Comparison of ENCODE assay signal across 10 mouse cellular contexts in the genomic region with DNA sequence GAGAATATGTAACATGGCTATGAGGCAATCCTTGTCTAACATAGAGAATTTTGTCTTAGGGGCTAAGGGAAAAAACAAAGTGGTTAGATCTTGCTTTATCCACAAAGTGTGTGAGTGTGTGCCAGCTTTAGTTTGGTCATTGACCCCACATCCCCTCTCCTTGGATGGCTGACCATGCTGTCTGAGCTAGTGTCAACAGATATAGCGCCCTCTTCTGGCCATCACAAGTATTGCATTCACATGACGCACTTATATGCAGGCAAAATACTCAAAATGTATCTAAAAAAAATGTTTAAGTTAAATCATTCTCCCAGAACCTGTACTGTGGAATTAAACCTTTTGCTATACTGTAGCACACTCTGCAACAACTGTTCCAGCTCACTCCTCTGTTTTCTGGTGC. TPM values are rescaled to one million over a fixed set of nuclear protein-coding genes. Genes with fewer than 3 reads are reported as not detected.
DNase-seq lines count a peak whose midpoint lies in the region; ATAC-seq and TF ChIP-seq lines count a peak whose summit lies in the region.
"Had no signal": no experiment of that assay in that cellular context is flagged by ENCODE, and none has a peak within 500 bp of the region (broad histone marks: within the 10 kb centered on the region; RNA-seq: fewer than 3 reads in every experiment).

No protein-coding gene starts in this region.

- no peak for ATAC-seq in kidney, embryonic 16.5 days (ENCODE audit: low FRiP score, low TSS enrichment)
- ATAC-seq in erythroblast, adult 5-6 weeks (replicated peaks; ENCODE audit: low FRiP score, poor library complexity, severe bottlenecking), result peak; percentile 62; the same call in 1 of the 2 replicates
- ATAC-seq in megakaryocyte, adult 5-6 weeks (ENCODE audit: poor library complexity, severe bottlenecking), result peak; percentile 40; the same call in 1 of the 2 replicates

- H3K9me3 ChIP-seq in kidney, embryonic 16.5 days (ENCODE audit: low read length), result no peaks in the 10 kb centered on the region
- H3K9me3 ChIP-seq in CH12.LX (replicated peaks; ENCODE audit: low read length), result peaks cover 5% of the 10 kb centered on the region
- H3K9me3 ChIP-seq: embryonic facial prominence, embryonic 15.5 days; liver, embryonic 15.5 days had no signal

- no peaks in the 10 kb centered on the region for H3K79me2 ChIP-seq in CH12.LX (replicated peaks; ENCODE audit: control insufficient read depth, extremely low read depth, insufficient read depth, poor library complexity, severe bottlenecking)

- dilution Hi-C loops in CH12.LX (cut with MboI; ENCODE audit: extremely low pct_ligation_motif_present, extremely low pct_unique_long_range_greater_than_20kb, low sequenced_read_pairs), result no loop called here

- no peak overlapping the region for H3K27ac ChIP-seq in kidney, embryonic 16.5 days (ENCODE audit: low read length)
- no peak overlapping the region for H3K27ac ChIP-seq in CH12.LX (ENCODE audit: insufficient read depth, low read depth)
- no peak overlapping the region for H3K27ac ChIP-seq in bone marrow, adult 2 months (ENCODE audit: control insufficient read depth, insufficient read depth, low read depth, low read length, poor library complexity)
- H3K27ac ChIP-seq: embryonic facial prominence, embryonic 15.5 days; liver, embryonic 15.5 days had no signal

- TF ChIP-seq EP300 in CH12.LX (IDR thresholded peaks at IDR 0.05; ENCODE audit: low read length), result no peak

- TF ChIP-seq RAD21 in CH12.LX (IDR thresholded peaks at IDR 0.05; ENCODE audit: low read depth, low read length), result no peak

- H3K4me1 ChIP-seq in kidney, embryonic 16.5 days (ENCODE audit: insufficient read depth, low read length), result peaks cover 18% of the 10 kb centered on the region
- H3K4me1 ChIP-seq in CH12.LX (ENCODE audit: control insufficient read depth in 1 of 2, insufficient read depth in 2 of 2), result no peaks in the 10 kb centered on the region
- H3K4me1 ChIP-seq in bone marrow, adult 2 months (ENCODE audit: control insufficient read depth, insufficient read depth, low read length), result no peaks in the 10 kb centered on the region; the same call in 1 of the 2 replicates
- H3K4me1 ChIP-seq: liver, embryonic 15.5 days had no signal

- H3K27me3 ChIP-seq in kidney, embryonic 16.5 days (ENCODE audit: insufficient read depth, low read length), result no peaks in the 10 kb centered on the region
- peaks cover 5% of the 10 kb centered on the region for H3K27me3 ChIP-seq in CH12.LX (replicated peaks)
- H3K27me3 ChIP-seq: embryonic facial prominence, embryonic 15.5 days had no signal

- in situ Hi-C loops in CH12.LX (cut with MboI; ENCODE audit: low pct_ligation_motif_present, low pct_unique_long_range_greater_than_20kb, low sequenced_read_pairs), result no loop called here

- peak; percentile 31 to 43; a peak in 3 of 4 replicates for TF ChIP-seq CTCF in CH12.LX (conservative IDR thresholded peaks at IDR 0.05 in 1 of 2, IDR thresholded peaks at IDR 0.05 in 1 of 2; ENCODE audit: low read depth in 2 of 2, low read length in 2 of 2)
- TF ChIP-seq CTCF in bone marrow, adult 2 months (IDR thresholded peaks at IDR 0.05; ENCODE audit: control insufficient read depth, insufficient read depth, low read length), result peak; percentile 45; the same call in 1 of the 2 replicates

- H3K4me3 ChIP-seq in kidney, embryonic 16.5 days (ENCODE audit: low read length), result no peak overlapping the region
- no peak overlapping the region for H3K4me3 ChIP-seq in CH12.LX (replicated peaks in 1 of 3; ENCODE audit: low read depth in 2 of 3, low read length in 2 of 3, poor library complexity in 1 of 3)
- H3K4me3 ChIP-seq in bone marrow, adult 2 months (replicated peaks; ENCODE audit: control insufficient read depth, low read depth, low read length), result no peak overlapping the region
- H3K4me3 ChIP-seq: embryonic facial prominence, embryonic 15.5 days; liver, embryonic 15.5 days had no signal

- 41% methylated on average over 2 of the region's 2 CpGs for WGBS in kidney, embryonic 16.5 days
- 30% methylated on average over 2 of the region's 2 CpGs for WGBS in bone marrow, adult 2 months

- H3K9ac ChIP-seq in kidney, embryonic 16.5 days (replicated peaks; ENCODE audit: low read length), result no peak overlapping the region
- no peak overlapping the region for H3K9ac ChIP-seq in CH12.LX (ENCODE audit: insufficient read depth, low read depth)
- H3K9ac ChIP-seq: embryonic facial prominence, embryonic 15.5 days; liver, embryonic 15.5 days had no signal

- no peaks in the 10 kb centered on the region for H3K36me3 ChIP-seq in kidney, embryonic 16.5 days (ENCODE audit: insufficient read depth, low read length)
- H3K36me3 ChIP-seq in CH12.LX (replicated peaks in 1 of 2; ENCODE audit: control insufficient read depth in 1 of 2, insufficient read depth in 1 of 2, low read length in 1 of 2), result no peaks in the 10 kb centered on the region
- H3K36me3 ChIP-seq: embryonic facial prominence, embryonic 15.5 days; liver, embryonic 15.5 days had no signal

- no peak overlapping the region for H3K4me2 ChIP-seq in kidney, embryonic 16.5 days (replicated peaks; ENCODE audit: low read depth, low read length)
- no peak overlapping the region for H3K4me2 ChIP-seq in CH12.LX (ENCODE audit: insufficient read depth, low read depth, poor library complexity, severe bottlenecking)
- H3K4me2 ChIP-seq: embryonic facial prominence, embryonic 15.5 days; liver, embryonic 15.5 days had no signal

- DNase-seq in kidney, adult 18-20 months, result peak; percentile 26
- peak; percentile 18 for DNase-seq in CH12.LX (ENCODE audit: extremely low read depth)
- no peak for DNase-seq in urinary bladder, adult 2 months (ENCODE audit: low spot score)
- DNase-seq in yolk sac, embryonic 10.5 days (ENCODE audit: low spot score), result no peak

- TF ChIP-seq POLR2A in CH12.LX (IDR thresholded peaks at IDR 0.05; ENCODE audit: low read depth, low read length), result no peak
- no peak for TF ChIP-seq POLR2A in bone marrow, adult 2 months (IDR thresholded peaks at IDR 0.05; ENCODE audit: borderline replicate concordance, control insufficient read depth, low read depth, low read length)

TF ChIP-seq in CH12.LX, 34 proteins besides CTCF, POLR2A, EP300 and RAD21:
- TF ChIP-seq MEF2A (IDR thresholded peaks at IDR 0.05; ENCODE audit: borderline replicate concordance, low read depth, low read length), result no peak
- no peak for TF ChIP-seq MXI1 (IDR thresholded peaks at IDR 0.05; ENCODE audit: low read depth, low read length)
- TF ChIP-seq USF2 (conservative IDR thresholded peaks at IDR 0.05; ENCODE audit: low read depth, low read length), result no peak
- TF ChIP-seq UBTF (IDR thresholded peaks at IDR 0.05; ENCODE audit: low read depth, low read length), result no peak
- no peak for TF ChIP-seq SMC3 (IDR thresholded peaks at IDR 0.05; ENCODE audit: low read depth, low read length)
- no peak for TF ChIP-seq TCF12 (IDR thresholded peaks at IDR 0.05; ENCODE audit: low read depth, low read length)
- TF ChIP-seq POLR2AphosphoS2 (IDR thresholded peaks at IDR 0.05; ENCODE audit: low read depth, low read length), result no peak
- TF ChIP-seq MAX (IDR thresholded peaks at IDR 0.05; ENCODE audit: low read length), result no peak
- TF ChIP-seq BHLHE40 (IDR thresholded peaks at IDR 0.05; ENCODE audit: low read depth, low read length), result no peak
TF ChIP-seq in CH12.LX: peak in this region for 0.

RNA-seq across cellular contexts. Expression of a gene that starts 5.8 kb away (rescaled TPM):
- not detected in 2 replicates for polyA plus RNA-seq in kidney, embryonic 16.5 days (2015; fragmentation: Nextera tagmentation; extraction: Ambion mirVana)
- total RNA-seq in CH12.LX (2012; rRNA removed) (not detected in 2 replicates), CH12.LX (2014; rRNA removed) (not detected in 2 replicates)
- not detected in 2 replicates for polyA plus RNA-seq in CH12.LX (2012; ENCODE audit: insufficient read length, low read depth)
- not detected in 2 replicates for polyA plus RNA-seq in bone marrow, adult 2 months (2011; ENCODE audit: insufficient read depth, insufficient read length, low replicate concordance, missing spikeins)
- total RNA-seq in erythroblast, adult 5-6 weeks (2015; ENCODE audit: low replicate concordance), result not detected in 2 replicates
- not detected in 2 replicates for total RNA-seq in erythroblast, adult 5-6 weeks (2017; ENCODE audit: low replicate concordance)
- not detected in 2 replicates for total RNA-seq in megakaryocyte, adult 5-6 weeks (2015)
- not detected in 2 replicates for total RNA-seq in megakaryocyte, adult 5-6 weeks (2017)
- not detected in 2 replicates for polyA plus RNA-seq in urinary bladder, adult 2 months (2012; rRNA removed)
- polyA plus RNA-seq: embryonic facial prominence, embryonic 15.5 days; liver, embryonic 15.5 days had no signal

RNA-seq across cellular contexts. Expression of a gene that starts 37.4 kb away (rescaled TPM):
- 127 TPM in 2 replicates for polyA plus RNA-seq in kidney, embryonic 16.5 days (2015; fragmentation: Nextera tagmentation; extraction: Ambion mirVana)
- total RNA-seq in CH12.LX (2012; rRNA removed) (29.2 and 33.8 TPM in 2 replicates), CH12.LX (2014; rRNA removed) (68.4 and 72.7 TPM in 2 replicates)
- polyA plus RNA-seq in CH12.LX (2012; ENCODE audit: insufficient read length, low read depth), result 43.5 and 44.1 TPM in 2 replicates
- polyA plus RNA-seq in bone marrow, adult 2 months (2011; ENCODE audit: insufficient read depth, insufficient read length, low replicate concordance, missing spikeins), result 27.1 and 45.0 TPM in 2 replicates
- 26.3 and 39.3 TPM in 2 replicates for total RNA-seq in erythroblast, adult 5-6 weeks (2015; ENCODE audit: low replicate concordance)
- 23.0 and 30.1 TPM in 2 replicates for total RNA-seq in erythroblast, adult 5-6 weeks (2017; ENCODE audit: low replicate concordance)
- 134 and 150 TPM in 2 replicates for total RNA-seq in megakaryocyte, adult 5-6 weeks (2015)
- total RNA-seq in megakaryocyte, adult 5-6 weeks (2017), result 71.5 and 95.3 TPM in 2 replicates
- polyA plus RNA-seq in urinary bladder, adult 2 months (2012; rRNA removed), result 77.7 and 78.5 TPM in 2 replicates

RNA-seq across cellular contexts. Expression of a gene that starts 50.7 kb away (rescaled TPM):
- 7.6 and 7.8 TPM in 2 replicates for polyA plus RNA-seq in kidney, embryonic 16.5 days (2015; fragmentation: Nextera tagmentation; extraction: Ambion mirVana)
- total RNA-seq in CH12.LX (2012; rRNA removed) (0.29 and 0.81 TPM in 2 replicates), CH12.LX (2014; rRNA removed) (0.56 and 0.76 TPM in 2 replicates)
- 0.46 and 0.74 TPM in 2 replicates for polyA plus RNA-seq in CH12.LX (2012; ENCODE audit: insufficient read length, low read depth)
- polyA plus RNA-seq in bone marrow, adult 2 months (2011; ENCODE audit: insufficient read depth, insufficient read length, low replicate concordance, missing spikeins), result 5.8 and 6.7 TPM in 2 replicates
- total RNA-seq in erythroblast, adult 5-6 weeks (2015; ENCODE audit: low replicate concordance), result 0.38 and 1.7 TPM in 2 replicates
- total RNA-seq in erythroblast, adult 5-6 weeks (2017; ENCODE audit: low replicate concordance), result 1.7 and 2.4 TPM in 2 replicates
- 0.94 and 1.6 TPM in 2 replicates for total RNA-seq in megakaryocyte, adult 5-6 weeks (2015)
- total RNA-seq in megakaryocyte, adult 5-6 weeks (2017), result 1.2 and 1.5 TPM in 2 replicates
- 66.9 and 67.9 TPM in 2 replicates for polyA plus RNA-seq in urinary bladder, adult 2 months (2012; rRNA removed)

Comparison
In these comparisons a context has a peak if more than half of its experiments do, and no peak if none do; other contexts are left out.
1. DNase-seq: peak in kidney, adult 18-20 months (single experiment) and CH12.LX (single experiment); none in urinary bladder, adult 2 months (single experiment) and yolk sac, embryonic 10.5 days (single experiment).